Mouse (Mus musculus) G1E (cell line): ENCODE data around the gene Gse1.

Experiments
- CTCF ChIP-seq: IDR thresholded peaks from 2 replicates; pipeline ENCODE4 v1.5.1; 2012; ENCODE audit warnings: low read depth, low read length, inconsistent platforms, mixed read lengths
- TAL1 ChIP-seq: conservative IDR thresholded peaks from 2 replicates; pipeline ENCODE4 v1.6.1; 2012; ENCODE audit warnings: low read depth, low read length, inconsistent platforms, mixed read lengths

DNA sequence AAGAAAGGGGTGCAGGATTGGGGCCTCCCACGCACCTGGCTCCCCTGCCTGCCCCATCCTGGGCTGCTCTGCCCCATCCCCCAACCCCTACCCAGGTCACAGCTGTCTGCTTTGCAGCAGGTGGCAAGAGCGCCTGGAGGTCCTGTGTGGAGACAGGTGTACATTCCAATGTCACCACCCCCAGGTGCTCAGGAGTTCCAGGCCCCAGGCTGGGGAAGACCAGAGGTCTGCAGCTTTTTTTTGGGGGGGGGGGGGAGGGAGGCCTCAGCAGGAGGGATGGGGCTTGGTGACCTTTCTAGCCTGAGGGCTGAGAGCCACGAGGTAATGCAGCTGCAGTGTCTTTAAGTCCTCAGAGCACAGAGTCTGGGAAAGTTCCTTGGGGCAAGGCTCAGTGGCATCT lies 300.1 kb downstream of the Gse1 start:
- no peak for TF ChIP-seq TAL1
- no peak for TF ChIP-seq CTCF
